Mouse (Mus musculus): ENCODE data around the gene Efna1. TPM values are rescaled to one million over a fixed set of nuclear protein-coding genes. Genes with fewer than 3 reads are reported as not detected.
A peak's percentile ranks its signal among the peaks of the same experiment; 100 is the strongest.

Efna1 gene
- 12.5 and 14.5 TPM in 2 replicates for polyA plus RNA-seq (2015; fragmentation: Nextera tagmentation; extraction: Ambion mirVana)

- WGBS, result under 1% methylated on average over 52 of the region's 52 CpGs
- H3K4me3 ChIP-seq, result peak within 1 kb of the TSS; percentile 49
- no peaks in the 10 kb centered on the region for H3K9me3 ChIP-seq
- peak within 1 kb of the TSS; percentile 72 for H3K9ac ChIP-seq
- H3K4me1 ChIP-seq (replicated peaks), result peaks cover 60% of the 10 kb centered on the region
- peaks cover 48% of the 10 kb centered on the region for H3K27me3 ChIP-seq
- ATAC-seq (ENCODE audit: low read depth), result peak; percentile 40
- H3K4me2 ChIP-seq, result peak within 1 kb of the TSS; percentile 94
- peak within 1 kb of the TSS; percentile 68 for H3K27ac ChIP-seq (replicated peaks)
- no peaks in the 10 kb centered on the region for H3K36me3 ChIP-seq
Observed at GRCm38 (mm10) chr3:89280606-89281511, at the start of gene Efna1. Efna1 (minus strand) TSS chr3:89281142.

GRCm38 (mm10) chr3:89330346-89330745, 49.4 kb upstream of the Efna1 start:
- no peak overlapping the region for H3K4me2 ChIP-seq
- peak overlapping the region; percentile 28; the same call in 1 of the 2 replicates for H3K27ac ChIP-seq (replicated peaks)
- no peak overlapping the region for H3K9ac ChIP-seq
- WGBS, result 24% methylated on average over 3 of the region's 3 CpGs
- H3K4me1 ChIP-seq (replicated peaks), result peaks cover 60% of the 10 kb centered on the region
- no peaks in the 10 kb centered on the region for H3K27me3 ChIP-seq
- H3K36me3 ChIP-seq, result peaks cover 11% of the 10 kb centered on the region
- no peak for ATAC-seq (ENCODE audit: low read depth)
- no peaks in the 10 kb centered on the region for H3K9me3 ChIP-seq
- no peak overlapping the region for H3K4me3 ChIP-seq

GRCm38 (mm10) chr3:89328623-89329022, 47.7 kb upstream of the Efna1 start:
- Histone ChIP-seq H3K4me1 (replicated peaks) (peaks cover 57% of the 10 kb centered on the region), H3K9ac (no peak overlapping the region; the same call in 1 of the 2 replicates), H3K4me3 (no peak overlapping the region), H3K27ac (replicated peaks) (peak overlapping the region; percentile 10), H3K36me3 (no peaks in the 10 kb centered on the region; the same call in 1 of the 2 replicates), H3K9me3 (no peaks in the 10 kb centered on the region), H3K27me3 (no peaks in the 10 kb centered on the region), H3K4me2 (no peak overlapping the region)
- ATAC-seq (ENCODE audit: low read depth), result peak; percentile 17; the same call in 1 of the 2 replicates
- 13% methylated on average over 4 of the region's 4 CpGs for WGBS

- Histone ChIP-seq H3K4me3 (no peak overlapping the region), H3K4me2 (peak overlapping the region; percentile 32), H3K9ac (peak overlapping the region; percentile 50; the same call in 1 of the 2 replicates), H3K27ac (replicated peaks) (peak overlapping the region; percentile 74), H3K27me3 (no peaks in the 10 kb centered on the region), H3K9me3 (no peaks in the 10 kb centered on the region), H3K4me1 (replicated peaks) (peaks cover 52% of the 10 kb centered on the region), H3K36me3 (no peaks in the 10 kb centered on the region)
- WGBS, result 13% methylated on average over 9 of the region's 9 CpGs
- ATAC-seq (ENCODE audit: low read depth), result peak; percentile 2; the same call in 1 of the 2 replicates
Observed at GRCm38 (mm10) chr3:89327371-89327870, 46.5 kb upstream of the Efna1 start.

- ATAC-seq (ENCODE audit: low read depth), result no peak
- Histone ChIP-seq H3K4me1 (replicated peaks) (peaks cover 52% of the 10 kb centered on the region), H3K27ac (replicated peaks) (no peak overlapping the region), H3K4me3 (no peak overlapping the region), H3K4me2 (no peak overlapping the region), H3K27me3 (no peaks in the 10 kb centered on the region), H3K36me3 (no peaks in the 10 kb centered on the region), H3K9ac (no peak overlapping the region), H3K9me3 (no peaks in the 10 kb centered on the region)
- WGBS, result 92% methylated on average over 8 of the region's 8 CpGs
Observed at GRCm38 (mm10) chr3:89325882-89326281, 44.9 kb upstream of the Efna1 start.

GRCm38 (mm10) chr3:89322514-89323165, 41.7 kb upstream of the Efna1 start, which contains the start of gene Efna3:
Efna3 (minus strand) TSS chr3:89322965.
- under 1% methylated on average over 39 of the region's 53 CpGs for WGBS
- H3K27me3 ChIP-seq, result peaks cover 14% of the 10 kb centered on the region
- peak; percentile 24 for ATAC-seq (ENCODE audit: low read depth)

GRCm38 (mm10) chr3:89322131-89322500, 41.2 kb upstream of the Efna1 start:
- peak; percentile 4; the same call in 1 of the 2 replicates for ATAC-seq (ENCODE audit: low read depth)
- 0% methylated on average over 14 of the region's 14 CpGs for WGBS
- H3K4me1 ChIP-seq (replicated peaks), result peaks cover 61% of the 10 kb centered on the region

More at GRCm38 (mm10) chr3:89322514-89323165, 41.7 kb upstream of the Efna1 start, which contains the start of gene Efna3:
- Histone ChIP-seq H3K4me3 (peak within 1 kb of the TSS; percentile 76), H3K36me3 (no peaks in the 10 kb centered on the region), H3K27ac (replicated peaks) (peak within 1 kb of the TSS; percentile 97), H3K4me1 (replicated peaks) (peaks cover 61% of the 10 kb centered on the region), H3K4me2 (peak within 1 kb of the TSS; percentile 83), H3K9ac (peak within 1 kb of the TSS; percentile 96), H3K9me3 (no peaks in the 10 kb centered on the region)

GRCm38 (mm10) chr3:89321183-89322130, 40.5 kb upstream of the Efna1 start:
- Histone ChIP-seq H3K9me3 (no peaks in the 10 kb centered on the region), H3K4me1 (replicated peaks) (peaks cover 65% of the 10 kb centered on the region), H3K9ac (peak overlapping the region; percentile 96), H3K36me3 (no peaks in the 10 kb centered on the region), H3K4me2 (peak overlapping the region; percentile 83), H3K4me3 (peak overlapping the region; percentile 76), H3K27me3 (peaks cover 15% of the 10 kb centered on the region), H3K27ac (replicated peaks) (peak overlapping the region; percentile 97)
- WGBS, result under 1% methylated on average over 66 of the region's 66 CpGs
- ATAC-seq (ENCODE audit: low read depth), result peak; percentile 38

More at GRCm38 (mm10) chr3:89322131-89322500, 41.2 kb upstream of the Efna1 start:
- Histone ChIP-seq H3K4me2 (peak overlapping the region; percentile 83), H3K9me3 (no peaks in the 10 kb centered on the region), H3K27ac (replicated peaks) (peak overlapping the region; percentile 97), H3K4me3 (peak overlapping the region; percentile 76), H3K27me3 (peaks cover 14% of the 10 kb centered on the region), H3K36me3 (no peaks in the 10 kb centered on the region), H3K9ac (peak overlapping the region; percentile 96)

- Histone ChIP-seq H3K4me3 (peak overlapping the region; percentile 76), H3K27ac (replicated peaks) (peak overlapping the region; percentile 97), H3K9me3 (no peaks in the 10 kb centered on the region), H3K9ac (peak overlapping the region; percentile 96), H3K36me3 (0 out of 2 replicates have a peak, but pooled peaks cover 8% of the 10 kb centered on the region), H3K4me2 (peak overlapping the region; percentile 83), H3K4me1 (replicated peaks) (peaks cover 73% of the 10 kb centered on the region), H3K27me3 (peaks cover 22% of the 10 kb centered on the region)
- peak; percentile 45 for ATAC-seq (ENCODE audit: low read depth)
- under 1% methylated on average over 40 of the region's 41 CpGs for WGBS
Observed at GRCm38 (mm10) chr3:89320581-89321182, 39.7 kb upstream of the Efna1 start.

GRCm38 (mm10) chr3:89319591-89320350, 38.8 kb upstream of the Efna1 start:
- H3K9me3 ChIP-seq, result no peaks in the 10 kb centered on the region
- peaks cover 16% of the 10 kb centered on the region for H3K36me3 ChIP-seq
- H3K27me3 ChIP-seq, result peaks cover 22% of the 10 kb centered on the region
- peak overlapping the region; percentile 76 for H3K4me3 ChIP-seq
- 2% methylated on average over 58 of the region's 58 CpGs for WGBS
- H3K4me1 ChIP-seq (replicated peaks), result peaks cover 82% of the 10 kb centered on the region
- no peak for ATAC-seq (ENCODE audit: low read depth)
- H3K27ac ChIP-seq (replicated peaks), result peak overlapping the region; percentile 97
- peak overlapping the region; percentile 96 for H3K9ac ChIP-seq
- H3K4me2 ChIP-seq, result peak overlapping the region; percentile 83
